Mouse (Mus musculus) kidney, embryonic 15.5 days (tissue): ENCODE data around the gene Akap6. TPM values are rescaled to one million over a fixed set of nuclear protein-coding genes. Genes with fewer than 3 reads are reported as not detected.
"Not testable (repeated sequence)": the region's sequence is repeated elsewhere in the genome, so short reads cannot be mapped to it uniquely, and the experiment has no call there.

ENCODE experiments used
- ATAC-seq: fragments of 200-750 bp; cut with Nextera tagmentation; replicated peaks from 2 replicates; pipeline ENCODE4 v1.8.0; 2017; ENCODE audit warnings: moderate TSS enrichment; ENCODE audit not compliant: low FRiP score
- H3K27ac ChIP-seq: fragments of 300-500 bp; sonication (generic); 2 replicates; pipeline ENCODE4 v1.5.1; 2015; ENCODE audit warnings: mild to moderate bottlenecking, inconsistent platforms
- H3K27me3 ChIP-seq: fragments of 300-500 bp; sonication (generic); 2 replicates; pipeline ENCODE4 v1.6.1; 2015; ENCODE audit warnings: inconsistent platforms
- H3K36me3 ChIP-seq: fragments of 300-500 bp; sonication (generic); 2 replicates; pipeline ENCODE4 v1.6.1; 2015; ENCODE audit warnings: inconsistent platforms
- H3K4me1 ChIP-seq: fragments of 300-500 bp; sonication (generic); 2 replicates; pipeline ENCODE4 v1.6.1; 2015; ENCODE audit warnings: inconsistent platforms
- H3K4me2 ChIP-seq: fragments of 300-500 bp; sonication (generic); 2 replicates; pipeline ENCODE4 v1.6.1; 2015; ENCODE audit warnings: moderate library complexity, mild to moderate bottlenecking, inconsistent platforms
- H3K4me3 ChIP-seq: fragments of 300-500 bp; sonication (generic); replicated peaks from 2 replicates; pipeline ENCODE4 v1.5.1; 2015; ENCODE audit warnings: mild to moderate bottlenecking, inconsistent platforms
- H3K9ac ChIP-seq: fragments of 300-500 bp; sonication (generic); 2 replicates; pipeline ENCODE4 v1.6.1; 2015; ENCODE audit warnings: mild to moderate bottlenecking, inconsistent platforms
- H3K9me3 ChIP-seq: fragments of 300-500 bp; sonication (generic); replicated peaks from 2 replicates; pipeline ENCODE4 v1.6.1; 2016; ENCODE audit warnings: inconsistent platforms
- whole genome bisulfite sequencing: fragments of 180-500 bp; shearing (Covaris S2); methylation state at CpG from one replicate; pipeline ENCODE4 v1.1.7; 2015; ENCODE audit warnings: mixed read lengths; 5-methylcytosine and 5-hydroxymethylcytosine counted together
- polyA plus RNA-seq: library from polyadenylated mRNA; unstranded; fragments of >200 nt; fragmentation: Nextera tagmentation; extraction: Ambion mirVana; gene quantifications from 2 replicates; pipeline ENCODE4 v1.2.1, GENCODE M21; 2015

The Akap6 gene
- polyA plus RNA-seq, 1 experiment from 2014 or later = 0.78 TPM

DNA sequence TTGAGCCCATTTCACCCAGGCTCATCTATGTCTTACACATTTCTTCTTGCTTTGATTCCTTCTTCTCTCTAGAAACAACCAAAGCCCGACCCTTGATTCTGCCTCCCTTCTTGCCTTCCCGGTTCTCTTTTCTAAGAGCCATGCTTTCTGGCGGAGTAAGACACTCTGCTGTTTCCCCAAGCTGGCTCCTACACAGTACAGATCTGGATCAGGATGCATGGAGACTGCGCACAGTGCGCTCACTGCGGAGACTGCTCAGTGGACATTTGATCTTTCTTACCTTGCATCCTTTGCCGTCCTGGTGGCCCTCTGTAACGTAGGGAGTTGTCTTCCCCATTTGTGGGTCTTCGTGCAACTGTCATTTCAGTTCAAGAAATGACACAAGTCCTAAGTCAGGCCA is 20.0 kb downstream of the Akap6 start:
- Histone ChIP-seq H3K4me3 (no peak overlapping the region), H3K27ac (no peak overlapping the region), H3K4me1 (no peaks in the 10 kb centered on the region), H3K4me2 (no peak overlapping the region), H3K9me3 (no peaks in the 10 kb centered on the region), H3K36me3 (no peaks in the 10 kb centered on the region), H3K9ac (no peak overlapping the region), H3K27me3 (no peaks in the 10 kb centered on the region)
- WGBS = 88% methylated on average over 9 of the region's 9 CpGs
- no peak for ATAC-seq

DNA sequence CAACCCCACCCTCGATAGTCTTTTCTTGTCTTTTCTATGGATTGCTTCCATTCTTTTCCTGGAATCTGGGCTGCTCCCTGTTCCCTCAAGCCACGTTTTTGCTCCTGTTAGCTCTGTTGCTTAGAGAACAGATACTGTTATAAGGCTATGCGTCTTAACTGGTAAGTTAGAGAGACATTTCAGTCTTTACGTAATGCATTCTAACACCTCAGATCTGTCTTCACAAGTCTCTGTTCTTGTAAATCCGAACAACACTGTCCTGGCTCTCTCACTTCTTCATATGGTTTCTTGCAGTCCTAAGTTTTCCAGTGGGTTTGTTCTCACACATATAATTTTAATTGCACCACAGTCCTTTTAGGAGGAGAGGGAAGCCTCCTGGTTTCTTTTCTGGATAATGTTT is 20.5 kb downstream of the Akap6 start:
- H3K9ac ChIP-seq = no peak overlapping the region
- no peak overlapping the region for H3K4me3 ChIP-seq
- H3K36me3 ChIP-seq = no peaks in the 10 kb centered on the region
- no peak for ATAC-seq
- 84% methylated on average over 5 of the region's 5 CpGs for WGBS
- no peak overlapping the region for H3K4me2 ChIP-seq
- no peak overlapping the region for H3K27ac ChIP-seq
- H3K4me1 ChIP-seq = no peaks in the 10 kb centered on the region
- H3K27me3 ChIP-seq = no peaks in the 10 kb centered on the region
- no peaks in the 10 kb centered on the region for H3K9me3 ChIP-seq

GRCm38 (mm10) chr12:52724039-52724615 is 24.9 kb downstream of the Akap6 start:
- H3K9ac ChIP-seq, H3K27ac ChIP-seq, H3K36me3 ChIP-seq, H3K4me1 ChIP-seq, H3K9me3 ChIP-seq, H3K4me2 ChIP-seq, H3K4me3 ChIP-seq, ATAC-seq, H3K27me3 ChIP-seq: not testable (repeated sequence)
- WGBS = 74% methylated on average over 3 of the region's 3 CpGs

DNA sequence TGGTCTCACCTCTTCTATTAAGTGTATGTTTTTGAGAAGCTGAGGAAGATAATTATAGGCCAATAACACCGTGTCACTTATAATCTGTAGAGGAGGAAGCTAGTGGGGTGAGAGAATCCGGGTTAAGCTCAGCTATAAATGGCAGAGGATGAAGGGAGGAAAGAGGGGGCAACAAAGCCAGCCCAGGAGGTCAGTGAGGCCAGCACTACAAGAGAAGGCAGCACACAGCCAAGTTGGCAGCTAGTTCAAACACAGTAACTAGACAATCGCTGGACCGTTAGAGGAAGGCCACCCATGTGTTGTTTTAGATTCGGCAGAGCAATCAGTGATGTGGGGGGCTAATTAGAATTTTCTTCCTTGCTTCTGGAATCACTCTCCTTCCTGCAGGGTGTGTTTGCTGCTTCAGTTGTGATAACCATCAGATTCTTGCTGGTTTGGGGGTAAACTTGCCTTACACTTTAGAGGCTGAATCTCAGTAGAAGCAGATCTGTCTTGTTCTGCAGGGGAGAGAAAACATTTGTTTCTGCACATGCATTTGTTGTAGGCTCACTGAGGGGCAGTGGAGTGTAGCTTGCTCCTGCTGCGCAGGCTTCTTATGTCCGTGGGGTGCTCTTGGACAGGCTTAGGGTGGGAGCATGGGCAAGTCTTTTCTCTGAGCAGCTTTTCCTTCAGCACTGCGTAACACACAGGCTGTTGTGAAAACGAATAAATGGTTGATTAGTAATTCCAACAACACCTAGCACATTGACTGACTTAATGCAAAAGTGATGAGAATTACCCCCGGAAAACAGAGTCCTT is 27.4 kb downstream of the Akap6 start:
- no peak overlapping the region for H3K4me3 ChIP-seq
- ATAC-seq = 0 out of 2 replicates have a peak, but pooled peaks have one; percentile 49
- H3K4me1 ChIP-seq = no peaks in the 10 kb centered on the region
- no peak overlapping the region for H3K9ac ChIP-seq
- WGBS = 45% methylated on average over 10 of the region's 10 CpGs
- no peak overlapping the region for H3K4me2 ChIP-seq
- no peaks in the 10 kb centered on the region for H3K9me3 ChIP-seq
- no peaks in the 10 kb centered on the region for H3K36me3 ChIP-seq
- no peaks in the 10 kb centered on the region for H3K27me3 ChIP-seq
- H3K27ac ChIP-seq = no peak overlapping the region

DNA sequence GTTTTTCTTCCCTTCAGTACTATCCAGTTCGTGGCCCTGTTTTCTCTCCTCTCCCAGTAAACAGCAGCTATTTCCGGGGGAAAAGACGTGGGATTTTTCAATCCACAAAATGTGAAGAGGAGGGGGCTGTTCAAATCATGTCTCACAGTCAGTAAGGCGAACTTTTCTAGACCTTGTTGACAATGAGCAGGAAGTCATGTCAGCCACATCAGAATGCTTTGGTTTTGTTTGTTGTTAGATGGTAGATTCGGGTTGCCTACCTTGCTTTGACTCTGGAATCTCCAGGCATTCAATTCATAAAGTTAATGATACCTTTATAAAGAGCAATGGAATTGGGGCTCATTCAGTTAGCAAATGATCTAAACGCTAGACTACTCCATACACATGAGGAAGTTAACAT is 30.2 kb downstream of the Akap6 start:
- 83% methylated on average over 6 of the region's 6 CpGs for WGBS
- no peaks in the 10 kb centered on the region for H3K9me3 ChIP-seq
- no peak overlapping the region for H3K4me2 ChIP-seq
- no peaks in the 10 kb centered on the region for H3K4me1 ChIP-seq
- H3K9ac ChIP-seq = no peak overlapping the region
- ATAC-seq = no peak
- H3K36me3 ChIP-seq = no peaks in the 10 kb centered on the region
- H3K4me3 ChIP-seq = no peak overlapping the region
- no peaks in the 10 kb centered on the region for H3K27me3 ChIP-seq
- H3K27ac ChIP-seq = no peak overlapping the region

GRCm38 (mm10) chr12:52735161-52735560 is 36.0 kb downstream of the Akap6 start:
- not testable (repeated sequence) for H3K4me1 ChIP-seq, H3K36me3 ChIP-seq, ATAC-seq, H3K27me3 ChIP-seq, H3K9ac ChIP-seq, H3K27ac ChIP-seq, H3K4me2 ChIP-seq, H3K9me3 ChIP-seq, H3K4me3 ChIP-seq
- 96% methylated on average over 8 of the region's 11 CpGs for WGBS

DNA sequence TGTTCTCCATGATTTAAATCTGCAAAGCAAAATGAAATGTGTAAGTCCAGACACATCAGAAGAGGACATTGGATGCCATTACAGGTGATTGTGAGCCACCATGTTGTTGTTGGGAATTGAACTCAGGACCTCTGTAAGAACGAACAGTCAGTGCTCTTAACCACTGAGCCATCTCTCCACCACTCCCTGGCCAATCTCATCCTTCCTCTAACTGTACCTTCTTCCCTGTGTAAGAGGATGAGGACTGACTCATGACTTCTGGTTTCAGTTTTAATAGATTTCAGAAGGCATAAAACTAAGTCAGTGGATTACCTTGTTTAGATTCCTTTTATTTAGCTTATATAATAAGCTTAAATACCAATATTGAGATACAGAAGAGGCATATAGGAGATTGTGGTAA is 38.0 kb downstream of the Akap6 start:
- Histone ChIP-seq H3K4me2 (no peak overlapping the region), H3K36me3 (no peaks in the 10 kb centered on the region), H3K9me3 (no peaks in the 10 kb centered on the region), H3K27ac (no peak overlapping the region), H3K27me3 (no peaks in the 10 kb centered on the region), H3K9ac (no peak overlapping the region), H3K4me3 (no peak overlapping the region), H3K4me1 (no peaks in the 10 kb centered on the region)
- ATAC-seq = no peak
- 95% methylated on average over 1 of the region's 1 CpGs for WGBS

DNA sequence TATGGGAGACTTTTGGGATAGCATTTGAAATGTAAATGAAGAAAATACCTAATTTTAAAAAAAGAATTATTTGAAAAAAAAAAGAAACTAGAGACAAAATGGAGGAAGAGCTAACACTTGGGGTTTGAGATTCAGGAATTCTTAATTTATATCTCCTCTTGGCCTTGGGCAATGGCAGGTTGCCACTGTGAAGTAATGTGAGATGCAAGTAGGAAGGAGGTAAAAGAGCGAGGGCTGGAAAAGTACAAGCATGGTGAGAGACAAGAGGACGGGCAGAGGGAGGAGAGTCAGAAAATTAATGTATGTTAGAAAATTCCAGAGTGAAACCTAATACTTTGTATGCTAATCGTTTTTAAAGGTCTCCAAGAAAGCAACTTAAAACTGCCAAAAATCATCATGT is 40.1 kb downstream of the Akap6 start:
- 38% methylated on average over 3 of the region's 3 CpGs for WGBS
- no peaks in the 10 kb centered on the region for H3K36me3 ChIP-seq
- H3K9ac ChIP-seq = no peak overlapping the region
- no peaks in the 10 kb centered on the region for H3K27me3 ChIP-seq
- H3K9me3 ChIP-seq = no peaks in the 10 kb centered on the region
- no peak overlapping the region for H3K4me2 ChIP-seq
- ATAC-seq = no peak
- H3K4me1 ChIP-seq = no peaks in the 10 kb centered on the region
- H3K27ac ChIP-seq = no peak overlapping the region
- H3K4me3 ChIP-seq = no peak overlapping the region

GRCm38 (mm10) chr12:52741801-52742200 is 42.6 kb downstream of the Akap6 start:
- no peak overlapping the region for H3K4me2 ChIP-seq
- H3K4me1 ChIP-seq = 0 out of 2 replicates have a peak, but pooled peaks cover 3% of the 10 kb centered on the region
- H3K4me3 ChIP-seq = no peak overlapping the region
- no peak for ATAC-seq
- H3K9me3 ChIP-seq = no peaks in the 10 kb centered on the region
- WGBS = 92% methylated on average over 5 of the region's 5 CpGs
- no peak overlapping the region for H3K9ac ChIP-seq
- H3K27ac ChIP-seq = no peak overlapping the region
- no peaks in the 10 kb centered on the region for H3K27me3 ChIP-seq
- no peaks in the 10 kb centered on the region for H3K36me3 ChIP-seq

DNA sequence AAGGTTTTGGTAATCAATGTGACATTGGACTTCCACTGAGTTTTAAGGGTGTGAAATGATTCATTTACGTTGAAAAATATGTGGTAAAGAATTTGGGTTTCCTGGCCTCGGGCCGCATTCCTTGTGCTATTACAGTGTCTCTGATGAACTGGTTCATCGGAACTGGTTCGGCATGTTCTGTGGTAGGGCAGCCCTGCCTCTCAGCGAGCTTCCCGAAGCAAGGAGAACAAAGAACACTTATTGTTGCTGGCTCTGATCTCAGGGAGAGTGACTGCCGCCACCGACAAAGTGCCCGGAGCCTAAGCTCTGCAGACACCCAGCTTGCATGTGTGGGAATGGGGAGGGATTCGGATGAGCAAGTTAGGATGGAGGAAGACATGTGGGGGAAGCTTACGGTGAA is 50.8 kb downstream of the Akap6 start:
- no peak overlapping the region for H3K27ac ChIP-seq

GRCm38 (mm10) chr12:52755649-52756048 is 56.5 kb downstream of the Akap6 start:
- no peak for ATAC-seq
- Histone ChIP-seq H3K9ac (no peak overlapping the region), H3K27ac (no peak overlapping the region), H3K4me3 (no peak overlapping the region), H3K27me3 (no peaks in the 10 kb centered on the region), H3K9me3 (no peaks in the 10 kb centered on the region), H3K4me1 (no peaks in the 10 kb centered on the region), H3K36me3 (no peaks in the 10 kb centered on the region), H3K4me2 (no peak overlapping the region)
- 91% methylated on average over 2 of the region's 2 CpGs for WGBS

More for the DNA sequence above, 50.8 kb downstream of the Akap6 start:
- Histone ChIP-seq H3K27me3 (no peaks in the 10 kb centered on the region), H3K9ac (no peak overlapping the region), H3K9me3 (no peaks in the 10 kb centered on the region), H3K4me2 (no peak overlapping the region), H3K36me3 (no peaks in the 10 kb centered on the region), H3K4me3 (no peak overlapping the region), H3K4me1 (0 out of 2 replicates have a peak, but pooled peaks cover 3% of the 10 kb centered on the region)
- 52% methylated on average over 12 of the region's 12 CpGs for WGBS
- ATAC-seq = no peak

DNA sequence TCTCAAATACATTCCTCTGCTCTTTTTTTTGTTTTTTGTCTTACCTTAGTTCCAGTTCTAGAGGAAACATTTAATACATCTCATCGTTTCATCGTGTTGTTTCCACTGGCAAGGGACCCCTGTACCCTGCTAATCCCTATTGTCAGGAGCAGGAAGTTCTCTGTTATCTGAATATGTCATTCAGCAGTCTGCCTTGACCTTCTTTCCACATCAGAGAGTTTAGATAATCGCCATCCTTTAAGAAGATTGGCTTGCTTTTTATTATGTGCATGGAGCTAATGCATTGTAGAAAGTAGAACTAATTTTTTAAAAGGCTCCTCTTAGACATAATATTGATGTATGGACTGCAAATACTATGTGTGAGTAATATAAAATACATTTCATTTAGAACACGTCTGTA is 58.7 kb downstream of the Akap6 start:
- H3K4me1 ChIP-seq = no peaks in the 10 kb centered on the region
- H3K36me3 ChIP-seq = no peaks in the 10 kb centered on the region
- no peak overlapping the region for H3K4me2 ChIP-seq
- ATAC-seq = no peak
- no peaks in the 10 kb centered on the region for H3K27me3 ChIP-seq
- H3K27ac ChIP-seq = no peak overlapping the region
- H3K9me3 ChIP-seq = no peaks in the 10 kb centered on the region
- 45% methylated on average over 4 of the region's 4 CpGs for WGBS
- no peak overlapping the region for H3K4me3 ChIP-seq
- no peak overlapping the region for H3K9ac ChIP-seq

GRCm38 (mm10) chr12:52764046-52764445 is 64.9 kb downstream of the Akap6 start:
- no peak overlapping the region for H3K27ac ChIP-seq
- no peaks in the 10 kb centered on the region for H3K27me3 ChIP-seq
- H3K4me3 ChIP-seq = no peak overlapping the region
- 85% methylated on average over 2 of the region's 2 CpGs for WGBS
- H3K4me2 ChIP-seq = no peak overlapping the region
- H3K36me3 ChIP-seq = no peaks in the 10 kb centered on the region
- no peak for ATAC-seq
- no peak overlapping the region for H3K9ac ChIP-seq
- H3K9me3 ChIP-seq = no peaks in the 10 kb centered on the region
- no peaks in the 10 kb centered on the region for H3K4me1 ChIP-seq
